Mouse (Mus musculus) ES-Bruce4 (cell line): ENCODE results near the gene Smcr8.

ENCODE experiments used
- CTCF ChIP-seq: IDR thresholded peaks from one replicate; pipeline ENCODE4 v1.8.1; 2011; ENCODE audit warnings: low read depth, low read length
- POLR2A ChIP-seq: IDR thresholded peaks from one replicate; pipeline ENCODE4 v1.8.1; 2011; ENCODE audit warnings: low read length; ENCODE audit not compliant: insufficient read depth

GRCm38 (mm10) chr11:60737450-60737849, 39.9 kb upstream of the Smcr8 start:
- TF ChIP-seq POLR2A (no peak), CTCF (no peak)
